Mouse (Mus musculus) forebrain, embryonic 11.5 days (tissue): ENCODE measurements around the gene Nmt1. TPM values are rescaled to one million over a fixed set of nuclear protein-coding genes. Genes with fewer than 3 reads are reported as not detected.

Experiments used
- ATAC-seq: fragments of 200-750 bp; cut with Nextera tagmentation; replicated peaks from 2 replicates; pipeline ENCODE4 v1.8.0; 2017; ENCODE audit warnings: moderate TSS enrichment; ENCODE audit not compliant: low FRiP score
- DNase-seq: peaks from one replicate; pipeline ENCODE4 v3.0.0-alpha.2; 2017; ENCODE audit warnings: low spot score
- H3K27ac ChIP-seq: fragments of 300-500 bp; sonication (generic); 2 replicates; pipeline ENCODE4 v1.5.1; 2014; ENCODE audit warnings: low read depth, low read length
- H3K27me3 ChIP-seq: fragments of 300-500 bp; sonication (generic); 2 replicates; pipeline ENCODE4 v1.6.1; 2014; ENCODE audit warnings: mild to moderate bottlenecking, low read length, mixed read lengths; ENCODE audit not compliant: control insufficient read depth, insufficient read depth
- H3K36me3 ChIP-seq: fragments of 300-500 bp; sonication (generic); 2 replicates; pipeline ENCODE4 v1.6.1; 2014; ENCODE audit warnings: mild to moderate bottlenecking, low read length, moderate library complexity, mixed read lengths; ENCODE audit not compliant: control insufficient read depth, insufficient read depth
- H3K4me1 ChIP-seq: fragments of 300-500 bp; sonication (generic); replicated peaks from 2 replicates; pipeline ENCODE4 v1.6.1; 2014; ENCODE audit warnings: low read length, mixed read lengths; ENCODE audit not compliant: control insufficient read depth, insufficient read depth
- H3K4me2 ChIP-seq: fragments of 300-500 bp; sonication (generic); 2 replicates; pipeline ENCODE4 v1.6.1; 2014; ENCODE audit warnings: low read depth, mild to moderate bottlenecking, low read length, moderate library complexity, mixed read lengths; ENCODE audit not compliant: severe bottlenecking
- H3K4me3 ChIP-seq: fragments of 300-500 bp; sonication (generic); 2 replicates; pipeline ENCODE4 v1.5.1; 2014; ENCODE audit warnings: low read depth, low read length
- H3K9ac ChIP-seq: fragments of 300-500 bp; sonication (generic); 2 replicates; pipeline ENCODE4 v1.6.1; 2014; ENCODE audit warnings: low read length
- H3K9me3 ChIP-seq: fragments of 300-500 bp; sonication (generic); 2 replicates; pipeline ENCODE4 v1.6.1; 2016; ENCODE audit warnings: low read length, mixed read lengths; ENCODE audit not compliant: control insufficient read depth
- WGBS: fragments of 180-500 bp; shearing (Covaris S2); extraction: QIAGEN DNeasy Blood & Tissue Kit; methylation state at CpG from one replicate; pipeline ENCODE4 v1.1.7; 2014; 5-methylcytosine and 5-hydroxymethylcytosine counted together
- polyA plus RNA-seq: library from polyadenylated mRNA; unstranded; fragments of >200 nt; fragmentation: Nextera tagmentation; extraction: Ambion mirVana; gene quantifications from 2 replicates; pipeline ENCODE4 v1.2.1, GENCODE M21; 2014

Gene Nmt1
- polyA plus RNA-seq, 1 experiment from 2014 or later = 53.8 TPM

DNA sequence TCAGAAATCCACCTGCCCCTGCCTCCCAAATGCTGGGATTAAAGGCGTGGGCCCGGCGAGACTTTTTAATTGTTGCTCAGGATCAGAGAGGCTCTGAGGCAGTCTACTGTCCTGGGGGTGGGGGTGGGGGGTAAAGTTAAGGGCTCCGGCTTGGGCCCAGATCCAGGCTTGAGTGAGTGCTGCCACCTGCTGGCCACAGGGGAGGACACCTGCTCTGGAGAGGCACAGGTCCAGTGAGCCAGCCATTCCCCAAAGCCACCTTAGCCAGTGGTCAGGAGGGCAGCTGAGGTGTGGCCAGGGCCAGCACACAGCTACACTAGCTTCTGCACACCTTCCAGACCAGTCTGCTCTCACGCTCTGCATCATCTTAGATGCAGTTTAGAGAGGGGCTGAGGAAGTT, 35.0 kb upstream of the Nmt1 start:
- WGBS = 7% methylated on average over 5 of the region's 5 CpGs
- ATAC-seq (peak; percentile 53), DNase-seq (peak; percentile 88)
- H3K4me2 ChIP-seq = no peak overlapping the region
- H3K9me3 ChIP-seq = no peaks in the 10 kb centered on the region
- peaks cover 21% of the 10 kb centered on the region for H3K4me1 ChIP-seq
- no peak overlapping the region for H3K4me3 ChIP-seq
- H3K9ac ChIP-seq = no peak overlapping the region
- H3K27ac ChIP-seq = peak overlapping the region; percentile 66; the same call in 1 of the 2 replicates
- peaks cover 17% of the 10 kb centered on the region for H3K27me3 ChIP-seq
- H3K36me3 ChIP-seq = peaks cover 3% of the 10 kb centered on the region; the same call in 1 of the 2 replicates

GRCm38 (mm10) chr11:102993420-102994029, 34.5 kb upstream of the Nmt1 start:
- Histone ChIP-seq H3K9ac (no peak overlapping the region; the same call in 1 of the 2 replicates), H3K27ac (peak overlapping the region; percentile 66), H3K36me3 (peaks cover 3% of the 10 kb centered on the region; the same call in 1 of the 2 replicates), H3K4me2 (no peak overlapping the region), H3K9me3 (no peaks in the 10 kb centered on the region), H3K4me3 (no peak overlapping the region), H3K27me3 (peaks cover 17% of the 10 kb centered on the region), H3K4me1 (peaks cover 21% of the 10 kb centered on the region)
- ATAC-seq = peak; percentile 57
- peak; percentile 71 for DNase-seq
- WGBS = 19% methylated on average over 17 of the region's 17 CpGs

DNA sequence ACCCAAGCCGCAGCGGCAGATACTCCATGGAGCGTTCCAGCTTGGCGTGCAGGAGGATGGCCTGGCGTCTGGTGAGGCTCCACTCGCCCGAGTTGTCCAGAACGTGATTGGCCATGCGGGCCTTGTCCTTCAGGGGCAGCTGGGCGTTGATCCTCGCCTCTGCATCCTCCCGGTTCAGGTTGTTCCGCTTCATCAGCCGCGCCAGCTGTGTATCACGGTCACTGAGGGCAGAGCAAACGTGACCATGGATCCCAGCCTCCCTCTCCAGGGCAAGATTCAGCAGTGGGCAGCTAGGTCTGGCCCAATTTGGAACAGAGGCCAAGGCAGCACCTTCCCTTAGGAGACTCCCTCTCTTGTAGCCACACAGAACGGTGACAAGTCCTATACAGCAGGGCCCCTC, 33.0 kb upstream of the Nmt1 start:
- 88% methylated on average over 18 of the region's 18 CpGs for WGBS

GRCm38 (mm10) chr11:102996385-102996784, 31.6 kb upstream of the Nmt1 start:
- Histone ChIP-seq H3K4me3 (no peak overlapping the region), H3K4me1 (peaks cover 18% of the 10 kb centered on the region), H3K9me3 (no peaks in the 10 kb centered on the region), H3K36me3 (peaks cover 8% of the 10 kb centered on the region), H3K4me2 (no peak overlapping the region), H3K27me3 (no peaks in the 10 kb centered on the region; the same call in 1 of the 2 replicates), H3K9ac (no peak overlapping the region), H3K27ac (no peak overlapping the region)
- DNase-seq (no peak), ATAC-seq (no peak)
- 92% methylated on average over 7 of the region's 7 CpGs for WGBS

More for the DNA sequence above, 33.0 kb upstream of the Nmt1 start:
- Histone ChIP-seq H3K27me3 (peaks cover 8% of the 10 kb centered on the region), H3K4me3 (no peak overlapping the region), H3K9ac (no peak overlapping the region), H3K4me2 (no peak overlapping the region), H3K36me3 (peaks cover 8% of the 10 kb centered on the region), H3K27ac (no peak overlapping the region), H3K4me1 (peaks cover 21% of the 10 kb centered on the region), H3K9me3 (no peaks in the 10 kb centered on the region)
- DNase-seq (no peak), ATAC-seq (no peak)

DNA sequence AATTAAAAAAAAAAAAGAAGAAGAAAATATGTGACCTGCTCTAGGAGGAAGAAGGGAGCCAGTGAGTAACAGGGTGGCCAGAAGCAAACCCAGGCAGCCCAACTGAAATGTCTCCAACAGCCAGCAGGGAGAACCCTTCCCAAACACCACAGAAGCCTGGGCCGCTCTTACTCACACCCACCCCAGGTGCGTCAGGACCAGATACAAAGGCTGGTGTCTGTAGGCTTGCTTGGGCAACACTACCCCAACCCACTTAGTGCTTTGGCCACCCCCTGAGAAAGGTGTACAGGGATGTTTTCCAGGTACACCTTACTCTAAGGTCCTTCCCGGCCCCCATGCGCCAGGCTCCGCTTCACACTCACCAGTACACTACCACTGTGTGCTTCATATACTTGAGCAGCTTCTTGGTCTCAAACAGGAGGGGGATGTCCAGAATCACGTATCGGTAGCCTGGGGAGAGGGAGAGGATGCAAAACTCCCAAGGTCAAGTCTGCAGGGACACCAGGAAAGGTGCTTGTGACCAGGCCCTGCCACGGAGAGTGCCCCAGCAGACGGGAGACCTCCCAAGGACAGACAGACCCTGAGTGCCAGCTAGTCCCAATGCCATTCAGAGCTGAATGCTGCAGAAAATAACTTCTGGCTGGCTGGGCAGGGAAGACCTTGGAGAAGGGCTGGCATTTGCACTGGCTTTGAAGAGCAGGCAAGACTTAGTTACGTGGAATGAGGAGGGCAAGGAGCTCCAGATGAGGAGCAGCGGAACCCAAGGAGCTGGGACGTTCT, 30.8 kb upstream of the Nmt1 start:
- no peak overlapping the region for H3K27ac ChIP-seq
- no peaks in the 10 kb centered on the region for H3K9me3 ChIP-seq
- no peak overlapping the region for H3K4me2 ChIP-seq
- 96% methylated on average over 12 of the region's 12 CpGs for whole genome bisulfite sequencing
- no peak overlapping the region for H3K9ac ChIP-seq
- H3K4me1 ChIP-seq = peaks cover 11% of the 10 kb centered on the region
- ATAC-seq (no peak), DNase-seq (no peak)
- H3K36me3 ChIP-seq = peaks cover 8% of the 10 kb centered on the region
- H3K4me3 ChIP-seq = no peak overlapping the region
- H3K27me3 ChIP-seq = no peaks in the 10 kb centered on the region

DNA sequence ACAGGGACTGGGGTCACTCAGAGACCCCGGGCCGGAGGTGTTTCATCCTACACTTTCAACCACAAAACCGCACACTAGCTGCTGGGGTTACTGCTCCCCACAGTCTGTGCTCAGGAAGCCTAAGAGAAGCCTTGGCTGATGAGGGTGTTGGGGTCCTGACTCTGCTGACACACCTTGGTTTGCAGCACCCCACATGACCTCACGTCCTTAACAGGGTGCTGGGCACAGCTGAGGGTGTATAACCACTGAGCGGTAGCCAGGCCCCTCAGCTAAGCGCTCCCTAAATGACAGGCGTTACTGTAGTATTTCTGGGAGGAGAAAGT, 29.8 kb upstream of the Nmt1 start:
- Histone ChIP-seq H3K4me2 (no peak overlapping the region), H3K9me3 (no peaks in the 10 kb centered on the region), H3K4me3 (no peak overlapping the region), H3K27ac (no peak overlapping the region), H3K27me3 (no peaks in the 10 kb centered on the region), H3K36me3 (peaks cover 8% of the 10 kb centered on the region), H3K4me1 (peaks cover 7% of the 10 kb centered on the region), H3K9ac (no peak overlapping the region)
- WGBS = 90% methylated on average over 7 of the region's 7 CpGs
- DNase-seq (no peak), ATAC-seq (no peak)

GRCm38 (mm10) chr11:102998577-102999316, 29.2 kb upstream of the Nmt1 start:
- Histone ChIP-seq H3K9me3 (no peaks in the 10 kb centered on the region), H3K4me3 (no peak overlapping the region), H3K36me3 (peaks cover 8% of the 10 kb centered on the region), H3K9ac (no peak overlapping the region), H3K4me1 (peaks cover 6% of the 10 kb centered on the region), H3K4me2 (no peak overlapping the region), H3K27me3 (no peaks in the 10 kb centered on the region), H3K27ac (no peak overlapping the region)
- ATAC-seq (no peak), DNase-seq (no peak)
- 84% methylated on average over 14 of the region's 14 CpGs for WGBS

- Histone ChIP-seq H3K4me1 (peaks cover under 1% of the 10 kb centered on the region; the same call in 1 of the 2 replicates), H3K27me3 (no peaks in the 10 kb centered on the region), H3K9ac (no peak overlapping the region), H3K36me3 (peaks cover 8% of the 10 kb centered on the region), H3K4me2 (no peak overlapping the region), H3K27ac (no peak overlapping the region), H3K9me3 (no peaks in the 10 kb centered on the region), H3K4me3 (no peak overlapping the region)
- ATAC-seq (no peak), DNase-seq (no peak)
- WGBS = 90% methylated on average over 14 of the region's 14 CpGs
These were observed 28.5 kb upstream of the Nmt1 start for GRCm38 (mm10) chr11:102999317-102999970.
